Mouse (Mus musculus): ENCODE results near the gene Gda. TPM values are rescaled to one million over a fixed set of nuclear protein-coding genes. Genes with fewer than 3 reads are reported as not detected.

The Gda gene
- polyA plus RNA-seq, 1 experiment from 2014 or later: not detected

DNA sequence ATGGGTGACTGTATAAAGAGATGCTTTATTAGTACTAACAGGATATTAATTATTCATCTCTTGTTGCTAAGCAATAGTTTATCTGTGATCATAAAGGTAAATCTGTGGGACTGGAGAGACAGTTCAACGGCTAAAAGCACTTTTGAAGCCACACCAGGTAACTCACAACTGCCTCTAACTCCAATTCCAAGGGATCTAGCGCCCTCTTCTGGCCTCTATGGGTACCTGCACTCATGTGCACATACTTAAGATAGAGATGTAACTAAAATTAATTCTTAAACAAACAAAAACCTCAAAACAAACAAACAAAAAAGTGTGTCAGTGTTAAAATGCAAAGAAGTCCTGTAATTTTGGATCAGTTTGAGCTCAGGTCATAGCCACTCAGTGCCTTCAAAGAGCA is 101.9 kb downstream of the Gda start:
- H3K27me3 ChIP-seq: no peaks in the 10 kb centered on the region
- H3K27ac ChIP-seq: no peak overlapping the region
- no peaks in the 10 kb centered on the region for H3K36me3 ChIP-seq
- H3K9me3 ChIP-seq: peaks cover 3% of the 10 kb centered on the region; the same call in 1 of the 2 replicates
- ATAC-seq (ENCODE audit: insufficient number of reproducible peaks, insufficient read depth, low FRiP score, low TSS enrichment, low read depth): no peak
- 53% methylated on average over 2 of the region's 2 CpGs for WGBS
- H3K4me3 ChIP-seq (replicated peaks): no peak overlapping the region
- no peaks in the 10 kb centered on the region for H3K4me1 ChIP-seq (replicated peaks)
- H3K9ac ChIP-seq (replicated peaks): no peak overlapping the region
- H3K4me2 ChIP-seq: no peak overlapping the region

DNA sequence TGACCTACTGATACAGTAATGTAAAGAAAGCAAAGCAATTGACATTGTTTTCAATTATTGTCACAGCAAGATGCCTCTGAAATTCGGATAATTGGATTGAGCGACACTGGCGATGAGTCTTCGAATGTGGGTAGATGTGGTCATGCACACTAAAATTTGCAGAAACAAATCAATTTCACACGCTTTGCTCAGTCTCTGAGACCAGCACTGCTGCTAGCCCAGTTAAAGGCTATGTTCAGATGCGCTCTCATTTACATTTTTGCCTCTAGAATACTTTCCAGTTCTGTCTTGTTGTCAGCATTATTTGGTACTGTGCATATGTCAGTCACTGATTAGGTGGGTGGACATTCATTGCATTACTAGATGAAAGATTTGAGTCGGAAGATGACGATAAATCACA is 102.5 kb downstream of the Gda start:
- Histone ChIP-seq H3K4me2 (no peak overlapping the region), H3K4me3 (replicated peaks) (no peak overlapping the region), H3K9me3 (peaks cover 3% of the 10 kb centered on the region; the same call in 1 of the 2 replicates), H3K27ac (no peak overlapping the region), H3K4me1 (replicated peaks) (no peaks in the 10 kb centered on the region), H3K36me3 (no peaks in the 10 kb centered on the region), H3K9ac (replicated peaks) (no peak overlapping the region), H3K27me3 (no peaks in the 10 kb centered on the region)
- WGBS: 89% methylated on average over 8 of the region's 8 CpGs
- ATAC-seq (ENCODE audit: insufficient number of reproducible peaks, insufficient read depth, low FRiP score, low TSS enrichment, low read depth): no peak

DNA sequence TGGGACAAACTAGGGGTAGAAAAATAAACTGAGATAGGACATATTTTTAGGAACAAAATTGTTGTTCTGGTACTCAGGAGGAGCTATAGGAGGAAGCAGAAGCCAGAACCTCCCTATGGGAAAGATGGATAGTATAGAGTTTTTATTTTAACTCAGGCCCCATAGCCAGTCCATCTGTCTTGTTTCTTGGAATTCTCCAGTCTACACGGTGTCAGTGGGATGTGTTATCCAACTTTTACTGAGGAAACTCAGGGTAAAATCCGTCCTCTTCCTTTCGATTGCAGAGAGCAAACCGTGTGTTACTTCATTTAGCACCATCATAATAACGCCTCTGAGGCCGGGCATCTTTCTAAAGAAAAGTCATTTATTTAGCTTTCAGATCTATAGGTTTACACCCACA is 104.1 kb downstream of the Gda start:
- ATAC-seq (ENCODE audit: insufficient number of reproducible peaks, insufficient read depth, low FRiP score, low TSS enrichment, low read depth): no peak
- Histone ChIP-seq H3K4me2 (no peak overlapping the region), H3K9me3 (peaks cover 3% of the 10 kb centered on the region; the same call in 1 of the 2 replicates), H3K9ac (replicated peaks) (no peak overlapping the region), H3K4me3 (replicated peaks) (no peak overlapping the region), H3K27ac (no peak overlapping the region), H3K36me3 (no peaks in the 10 kb centered on the region), H3K27me3 (no peaks in the 10 kb centered on the region), H3K4me1 (replicated peaks) (no peaks in the 10 kb centered on the region)
- 91% methylated on average over 6 of the region's 6 CpGs for WGBS

DNA sequence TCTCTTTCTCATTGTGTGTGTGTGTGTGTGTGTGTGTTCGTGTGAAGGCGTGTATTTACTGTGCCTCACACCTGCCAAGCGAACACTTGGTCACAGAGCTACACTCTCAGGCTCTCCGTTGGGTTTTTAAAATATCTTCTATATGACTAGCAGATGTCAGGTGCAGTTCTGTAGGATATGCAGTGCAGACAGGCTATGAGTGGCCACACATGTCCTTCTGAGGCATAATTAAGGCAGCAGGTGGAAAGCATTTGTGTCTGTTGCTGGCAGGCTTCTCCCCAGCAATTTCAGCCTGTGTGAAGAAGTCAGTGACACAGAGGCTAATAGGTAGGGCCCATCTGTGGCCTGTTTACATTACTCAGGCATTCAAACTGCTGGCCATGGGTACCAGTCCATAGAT is 104.7 kb downstream of the Gda start:
- no peak overlapping the region for H3K4me2 ChIP-seq
- ATAC-seq (ENCODE audit: insufficient number of reproducible peaks, insufficient read depth, low FRiP score, low TSS enrichment, low read depth): no peak
- H3K27ac ChIP-seq: no peak overlapping the region
- H3K4me1 ChIP-seq (replicated peaks): no peaks in the 10 kb centered on the region
- no peaks in the 10 kb centered on the region for H3K27me3 ChIP-seq
- WGBS: 73% methylated on average over 4 of the region's 4 CpGs
- no peaks in the 10 kb centered on the region for H3K36me3 ChIP-seq
- H3K9me3 ChIP-seq: peaks cover 3% of the 10 kb centered on the region; the same call in 1 of the 2 replicates
- H3K4me3 ChIP-seq (replicated peaks): no peak overlapping the region
- H3K9ac ChIP-seq (replicated peaks): no peak overlapping the region

DNA sequence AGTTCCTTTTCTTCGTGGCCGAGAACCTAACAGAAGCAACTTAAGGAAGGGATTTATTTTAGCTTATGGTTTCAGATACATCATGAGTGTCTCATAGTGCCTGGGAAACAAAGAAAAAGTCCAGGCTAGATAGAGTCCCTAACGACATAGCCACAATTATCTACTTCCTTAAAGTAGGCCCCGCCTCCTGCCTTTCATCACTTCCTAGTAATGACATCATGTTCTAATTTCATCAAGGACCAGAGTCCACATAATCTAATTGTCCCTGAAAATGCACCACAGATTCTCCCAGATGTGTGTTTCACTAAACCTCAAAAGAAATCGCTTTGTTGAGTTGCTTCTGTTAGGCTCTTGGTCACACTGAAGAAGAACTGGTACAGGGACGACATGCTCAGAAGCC is 115.5 kb downstream of the Gda start:
- 89% methylated on average over 6 of the region's 6 CpGs for WGBS
- Histone ChIP-seq H3K9me3 (no peaks in the 10 kb centered on the region), H3K4me3 (replicated peaks) (no peak overlapping the region), H3K36me3 (no peaks in the 10 kb centered on the region), H3K27me3 (no peaks in the 10 kb centered on the region), H3K4me1 (replicated peaks) (no peaks in the 10 kb centered on the region), H3K4me2 (no peak overlapping the region), H3K9ac (replicated peaks) (no peak overlapping the region), H3K27ac (no peak overlapping the region)
- no peak for ATAC-seq (ENCODE audit: insufficient number of reproducible peaks, insufficient read depth, low FRiP score, low TSS enrichment, low read depth)

DNA sequence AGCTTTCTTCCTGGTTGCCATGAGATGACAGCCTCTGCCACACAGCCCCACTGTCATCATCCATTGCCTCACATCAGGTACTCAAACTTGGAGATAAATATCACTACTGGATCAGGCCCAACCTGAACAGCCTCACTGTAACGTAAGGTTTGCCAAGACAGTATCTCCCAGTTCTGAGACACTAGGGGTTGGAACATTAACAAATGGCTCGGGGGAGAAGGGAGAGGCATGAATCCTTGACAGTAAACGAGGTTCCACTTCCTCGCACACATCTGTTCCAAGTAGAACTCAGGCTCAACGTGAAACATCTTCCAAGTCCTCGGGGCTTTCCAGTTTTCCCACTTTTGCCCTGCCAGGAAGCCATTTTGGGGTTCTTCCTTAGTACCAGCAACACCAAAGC is 123.6 kb downstream of the Gda start:
- no peak for ATAC-seq (ENCODE audit: insufficient number of reproducible peaks, insufficient read depth, low FRiP score, low TSS enrichment, low read depth)
- Histone ChIP-seq H3K4me3 (replicated peaks) (no peak overlapping the region), H3K9ac (replicated peaks) (no peak overlapping the region), H3K27ac (no peak overlapping the region), H3K27me3 (no peaks in the 10 kb centered on the region), H3K4me2 (no peak overlapping the region), H3K9me3 (no peaks in the 10 kb centered on the region), H3K36me3 (no peaks in the 10 kb centered on the region), H3K4me1 (replicated peaks) (no peaks in the 10 kb centered on the region)
- 78% methylated on average over 6 of the region's 6 CpGs for WGBS

DNA sequence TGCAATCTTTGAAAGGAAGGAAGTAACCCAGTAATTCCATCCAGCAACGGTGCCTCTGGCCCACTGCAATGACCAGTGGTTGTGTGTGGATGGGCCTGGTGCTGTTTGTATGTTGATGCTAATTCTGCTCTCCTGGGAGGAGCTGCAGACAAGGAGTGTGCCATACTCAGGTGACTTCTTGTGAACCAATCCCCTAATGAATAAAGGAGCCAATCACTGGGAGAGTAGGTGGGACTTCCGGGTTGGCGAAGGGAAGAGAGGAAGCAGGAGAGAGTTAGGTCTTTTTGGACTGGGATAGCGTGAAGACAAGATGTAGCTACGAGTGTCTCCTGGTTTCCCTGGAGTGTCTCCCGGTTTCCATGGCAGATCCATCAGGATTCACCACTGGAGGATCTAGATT is 126.6 kb downstream of the Gda start:
- no peaks in the 10 kb centered on the region for H3K36me3 ChIP-seq
- no peaks in the 10 kb centered on the region for H3K9me3 ChIP-seq
- H3K4me3 ChIP-seq (replicated peaks): no peak overlapping the region
- no peak for ATAC-seq (ENCODE audit: insufficient number of reproducible peaks, insufficient read depth, low FRiP score, low TSS enrichment, low read depth)
- H3K4me1 ChIP-seq (replicated peaks): no peaks in the 10 kb centered on the region
- H3K27me3 ChIP-seq: no peaks in the 10 kb centered on the region
- H3K4me2 ChIP-seq: no peak overlapping the region
- no peak overlapping the region for H3K9ac ChIP-seq (replicated peaks)
- H3K27ac ChIP-seq: no peak overlapping the region
- 89% methylated on average over 6 of the region's 6 CpGs for WGBS

Other genes with a start within 250 kb of the Gda start
- 124 and 126 TPM in 2 replicates for gene Zfand5, start 201.2 kb downstream of the Gda start, polyA plus RNA-seq (2016; fragmentation: Nextera tagmentation; extraction: Ambion mirVana)
- gene 1110059E24Rik, start 179.5 kb upstream of the Gda start, polyA plus RNA-seq (2016; fragmentation: Nextera tagmentation; extraction: Ambion mirVana): 61.0 and 63.2 TPM in 2 replicates
- 35.5 and 37.4 TPM in 2 replicates for gene Abhd17b, start 179.7 kb upstream of the Gda start, polyA plus RNA-seq (2016; fragmentation: Nextera tagmentation; extraction: Ambion mirVana)